Mouse (Mus musculus): ENCODE results near the gene Gm10645.

The Gm10645 gene

GRCm38 (mm10) chr8:83165931-83166867 is at the start of gene Gm10645:
TSS of gene Gm10645 (minus strand) at chr8:83166170.
- DNase-seq (ENCODE audit: inconsistent age in 2 of 2, low spot score in 1 of 2): peak; percentile 79 to 86

- DNase-seq (ENCODE audit: inconsistent age in 2 of 2, low spot score in 1 of 2): peak in 1 of 2 experiments; percentile 47
Measured at GRCm38 (mm10) chr8:83215065-83215464, 49.1 kb upstream of the Gm10645 start.

GRCm38 (mm10) chr8:83210676-83211075 is 44.7 kb upstream of the Gm10645 start:
- DNase-seq (ENCODE audit: inconsistent age in 2 of 2, low spot score in 1 of 2): no peak

DNA sequence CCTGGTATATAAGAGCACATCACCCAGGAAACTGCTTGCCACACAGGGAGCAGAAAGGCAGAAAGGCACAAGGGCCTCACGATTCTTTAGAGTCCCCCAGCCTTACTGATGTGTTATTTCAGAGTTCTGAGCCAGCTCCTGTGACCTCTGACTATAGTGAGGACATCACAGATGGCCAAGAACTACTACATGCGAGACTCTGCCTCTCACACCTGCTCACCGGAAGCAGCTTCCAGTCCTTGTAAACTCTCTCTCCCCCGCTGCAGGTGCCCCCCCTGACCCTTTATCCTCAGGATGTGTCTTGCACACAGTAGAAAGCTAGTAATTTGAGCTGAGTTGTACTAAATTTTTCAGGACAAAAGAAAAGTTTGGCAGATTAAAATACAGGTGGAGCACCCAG is 43.6 kb upstream of the Gm10645 start:
- no peak for DNase-seq (ENCODE audit: inconsistent age in 2 of 2, low spot score in 1 of 2)

DNA sequence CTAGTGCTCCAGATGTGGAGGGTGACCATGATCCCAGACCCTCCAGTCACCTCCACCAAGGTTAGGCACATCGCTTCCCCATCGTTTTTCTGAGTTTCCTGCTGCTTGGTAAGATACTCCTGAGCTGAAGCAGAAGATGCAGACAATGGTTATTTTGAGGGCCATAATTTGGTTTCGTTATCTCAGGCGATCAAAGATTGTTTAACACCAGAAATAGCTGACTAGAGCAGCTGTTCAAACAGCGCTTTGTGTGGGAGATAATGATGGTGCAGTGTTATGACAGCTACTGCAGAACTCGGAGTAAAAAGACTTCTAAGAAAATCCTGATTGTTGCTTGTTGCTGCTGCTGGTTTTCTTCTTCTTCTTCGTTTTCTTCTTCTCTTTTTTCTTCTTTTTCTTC is 39.9 kb upstream of the Gm10645 start:
- DNase-seq (ENCODE audit: inconsistent age in 2 of 2, low spot score in 1 of 2): no peak

DNA sequence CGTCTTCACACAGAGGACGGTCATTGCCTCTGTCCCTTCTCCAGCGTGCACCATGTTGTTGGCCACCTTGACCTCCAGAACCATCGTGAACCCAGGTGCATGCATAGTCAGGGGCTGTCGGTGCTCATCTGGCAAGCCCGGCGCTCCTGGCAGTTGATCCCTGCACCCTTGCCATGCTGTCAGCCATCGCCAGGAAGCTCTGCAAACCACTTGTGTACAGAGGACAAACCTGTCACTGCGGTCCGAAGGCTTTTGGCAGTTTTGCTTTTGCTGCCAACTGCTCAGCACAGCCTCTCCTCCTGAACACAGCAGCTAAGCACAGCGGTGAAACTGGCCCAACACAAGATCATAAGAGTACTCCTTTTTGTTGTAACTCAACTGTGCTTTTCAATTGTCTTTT is 37.0 kb upstream of the Gm10645 start:
- no peak for DNase-seq (ENCODE audit: inconsistent age in 2 of 2, low spot score in 1 of 2)

- peak; percentile 69 to 86 for DNase-seq (ENCODE audit: inconsistent age in 2 of 2, low spot score in 1 of 2)
Measured at GRCm38 (mm10) chr8:83200191-83201177, 34.5 kb upstream of the Gm10645 start.

GRCm38 (mm10) chr8:83199715-83200114 is 33.7 kb upstream of the Gm10645 start:
- peak; percentile 71 for DNase-seq (ENCODE audit: inconsistent age in 2 of 2, low spot score in 1 of 2)

DNA sequence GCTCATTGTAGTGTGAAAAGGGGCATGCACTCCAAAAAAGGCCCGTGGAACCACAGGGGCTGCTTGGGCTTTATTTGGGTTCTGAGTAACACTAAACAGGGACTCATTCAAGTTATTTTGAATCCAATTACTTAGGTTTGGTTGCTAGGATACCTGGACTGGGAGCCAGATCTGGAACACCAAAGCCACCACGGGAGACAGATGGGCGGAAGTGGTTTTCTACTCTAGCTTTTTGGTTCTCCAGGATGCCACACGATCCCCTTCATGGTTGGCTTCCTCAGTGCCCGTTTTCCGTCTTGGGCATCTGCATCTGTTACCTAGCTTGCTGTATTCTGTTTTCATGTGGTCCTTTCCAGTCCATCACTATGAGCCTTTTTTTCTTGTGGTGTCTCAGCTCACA is 30.1 kb upstream of the Gm10645 start:
- DNase-seq (ENCODE audit: inconsistent age in 2 of 2, low spot score in 1 of 2): no peak

GRCm38 (mm10) chr8:83189538-83190095 is 23.6 kb upstream of the Gm10645 start:
- DNase-seq (ENCODE audit: inconsistent age in 2 of 2, low spot score in 1 of 2): peak in 1 of 2 experiments; percentile 51

GRCm38 (mm10) chr8:83187363-83187962 is 21.5 kb upstream of the Gm10645 start:
- no peak for DNase-seq (ENCODE audit: inconsistent age in 2 of 2, low spot score in 1 of 2)

DNA sequence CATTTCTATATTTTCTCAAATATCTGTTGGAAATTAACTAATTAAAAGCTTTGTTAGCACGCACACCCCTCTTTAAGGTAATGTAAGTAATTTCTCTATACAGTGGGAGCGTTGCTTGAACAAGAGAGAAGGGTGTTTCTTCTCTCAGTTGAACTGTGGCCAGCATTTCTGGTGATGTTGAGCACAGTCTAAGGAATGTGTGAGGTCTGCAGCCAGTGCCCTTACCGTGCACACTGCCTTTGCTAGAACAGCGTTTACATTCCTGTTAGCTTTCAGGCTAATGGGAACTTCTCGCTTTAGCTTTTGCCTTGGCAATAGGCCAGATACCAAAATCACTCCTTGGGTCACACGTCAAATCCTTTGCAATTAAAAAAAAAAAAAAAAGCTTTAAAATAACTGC is 20.4 kb upstream of the Gm10645 start:
- no peak for DNase-seq (ENCODE audit: inconsistent age in 2 of 2, low spot score in 1 of 2)

DNA sequence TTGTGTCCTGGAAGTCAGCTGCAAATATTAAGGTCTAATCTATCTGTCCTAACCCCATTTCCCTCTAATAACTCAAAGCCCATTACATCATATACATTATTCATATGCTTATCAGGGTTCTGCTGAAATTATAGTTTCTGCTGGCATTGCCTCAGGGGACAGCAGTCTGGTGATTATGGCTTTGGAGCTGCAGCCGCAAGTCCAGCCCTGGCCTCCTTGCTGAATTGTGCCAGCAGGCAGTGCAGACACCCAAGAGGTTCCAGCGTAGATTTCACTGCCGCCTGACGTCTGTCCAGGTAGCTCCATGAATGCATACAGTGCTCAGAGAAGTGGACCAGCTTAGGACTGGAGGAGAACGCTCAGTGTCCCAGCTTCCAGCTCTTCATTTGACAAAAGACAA is 16.8 kb upstream of the Gm10645 start:
- DNase-seq (ENCODE audit: inconsistent age in 2 of 2, low spot score in 1 of 2): no peak

DNA sequence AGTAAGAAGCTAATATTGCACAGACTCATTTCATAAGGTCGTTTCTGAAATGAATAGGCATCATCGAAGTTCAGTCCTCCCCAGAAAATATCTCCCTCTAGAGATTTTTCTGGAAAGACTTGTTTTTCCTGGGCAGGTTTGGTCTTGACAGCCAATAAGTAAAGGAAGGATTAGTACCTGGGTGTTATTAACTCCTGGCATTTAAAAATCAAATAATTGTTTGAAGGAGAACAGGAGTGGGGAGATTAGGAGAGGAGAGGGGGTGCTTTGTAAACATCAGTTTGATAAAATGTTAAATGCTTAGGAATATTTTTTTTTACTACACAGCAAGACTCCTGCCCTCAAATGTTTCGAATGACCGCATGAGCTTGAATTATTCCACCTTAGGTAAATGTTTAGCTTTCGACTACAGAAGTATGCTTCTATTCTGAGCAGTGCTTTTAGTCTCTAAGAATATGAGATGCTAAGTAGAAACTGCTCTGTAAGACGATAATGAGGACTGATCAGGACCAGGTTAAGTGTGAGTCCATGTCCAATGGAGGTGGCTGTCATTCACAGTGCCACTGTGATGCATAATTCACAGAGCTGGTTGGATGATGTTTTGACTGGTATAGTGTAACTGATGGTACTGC is 16.0 kb upstream of the Gm10645 start:
- no peak for DNase-seq (ENCODE audit: inconsistent age in 2 of 2, low spot score in 1 of 2)

DNA sequence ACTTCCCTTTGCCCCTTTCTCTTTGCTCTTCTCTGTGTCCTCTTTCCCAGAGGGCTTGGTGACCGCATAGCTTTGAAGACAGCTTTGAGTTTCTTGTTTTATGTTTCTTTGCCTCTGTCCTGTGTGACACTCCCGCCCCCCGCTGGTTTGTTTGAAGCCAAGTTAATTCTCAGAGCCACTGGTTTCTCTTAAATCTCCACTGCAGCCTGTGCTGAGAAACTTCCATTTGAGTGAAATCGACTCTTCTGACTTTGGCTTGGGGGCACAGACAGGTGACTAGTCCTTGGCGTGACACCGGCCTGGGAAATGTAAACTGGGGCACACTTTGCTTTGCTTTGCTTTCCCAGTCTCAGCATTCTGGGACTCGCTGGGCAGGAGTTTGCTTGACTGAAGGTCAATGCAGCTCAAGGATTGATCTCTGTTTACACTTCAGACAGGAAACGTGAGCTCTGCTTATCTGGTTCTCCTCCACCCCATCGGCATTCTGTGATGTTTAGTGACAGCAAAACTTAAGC is 12.3 kb upstream of the Gm10645 start:
- peak; percentile 39 to 76 for DNase-seq (ENCODE audit: inconsistent age in 2 of 2, low spot score in 1 of 2)

GRCm38 (mm10) chr8:83177317-83178195 is 11.6 kb upstream of the Gm10645 start:
- DNase-seq (ENCODE audit: inconsistent age in 2 of 2, low spot score in 1 of 2): peak in 1 of 2 experiments; percentile 46

DNA sequence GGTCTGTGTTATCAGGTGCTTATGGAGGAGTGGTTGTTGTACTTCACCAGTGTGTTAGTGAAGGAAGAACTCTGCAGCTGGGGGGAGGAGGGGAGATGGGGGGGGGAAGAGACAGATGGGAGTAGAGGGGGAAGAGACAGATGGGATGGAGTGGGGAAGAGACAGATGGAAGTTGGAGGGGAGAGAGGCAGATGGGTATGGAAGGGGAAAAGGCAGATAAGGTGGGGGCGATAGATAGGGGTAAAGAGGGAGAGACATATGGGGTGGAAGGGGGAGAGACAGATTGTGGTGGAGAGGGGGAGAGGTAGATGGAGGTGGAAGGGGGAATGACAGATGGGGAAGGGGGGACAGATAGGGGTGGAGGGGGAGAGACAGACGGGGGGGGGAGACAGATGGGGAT is 10.8 kb upstream of the Gm10645 start:
- no peak for DNase-seq (ENCODE audit: inconsistent age in 2 of 2, low spot score in 1 of 2)

- no peak for DNase-seq (ENCODE audit: inconsistent age in 2 of 2, low spot score in 1 of 2)
Measured at GRCm38 (mm10) chr8:83175680-83176079, 9.7 kb upstream of the Gm10645 start.

- peak; percentile 46 to 57 for DNase-seq (ENCODE audit: inconsistent age in 2 of 2, low spot score in 1 of 2)
Measured at GRCm38 (mm10) chr8:83170894-83171293, 4.9 kb upstream of the Gm10645 start.
